Mouse (Mus musculus) C2C12 (cell line): ENCODE measurements around the gene Brinp2. TPM values are rescaled to one million over a fixed set of nuclear protein-coding genes. Genes with fewer than 3 reads are reported as not detected.

Source experiments
- H3K27me3 ChIP-seq: one replicate; pipeline ENCODE4 v1.6.1; 2011; ENCODE audit not compliant: control insufficient read depth, insufficient read depth, insufficient read length
- H3K36me3 ChIP-seq: one replicate; pipeline ENCODE4 v1.6.1; 2011; ENCODE audit not compliant: control insufficient read depth, insufficient read depth
- H3K4me3 ChIP-seq: one replicate; pipeline ENCODE4 v1.5.1; 2011; ENCODE audit warnings: mild to moderate bottlenecking, control low read depth; ENCODE audit not compliant: poor library complexity, insufficient read depth, severe bottlenecking
- H3K79me2 ChIP-seq: one replicate; pipeline ENCODE4 v1.6.1; 2011; ENCODE audit not compliant: control insufficient read depth, insufficient read depth
- H3K79me3 ChIP-seq: one replicate; pipeline ENCODE4 v1.6.1; 2011; ENCODE audit warnings: low read depth, control low read depth
- H3ac ChIP-seq: one replicate; pipeline ENCODE3; 2011; ENCODE audit warnings: low read depth; ENCODE audit not compliant: control insufficient read depth, insufficient read length
- CEBPB ChIP-seq: IDR thresholded peaks from one replicate; pipeline ENCODE4 v1.6.1; 2011; ENCODE audit warnings: low read depth, mild to moderate bottlenecking, control low read depth, moderate library complexity
- CTCF ChIP-seq: IDR thresholded peaks from one replicate; pipeline ENCODE4 v1.5.1; 2011; ENCODE audit not compliant: control insufficient read depth, insufficient read depth, insufficient read length
- FOSL1 ChIP-seq: IDR thresholded peaks from one replicate; pipeline ENCODE4 v1.8.0; 2011; ENCODE audit warnings: mild to moderate bottlenecking, low read length; ENCODE audit not compliant: poor library complexity, insufficient read depth, severe bottlenecking
- MAX ChIP-seq: IDR thresholded peaks from one replicate; pipeline ENCODE4 v1.6.1; 2011; ENCODE audit warnings: mild to moderate bottlenecking, control low read depth
- MYOD1 ChIP-seq: IDR thresholded peaks from one replicate; pipeline ENCODE4 v1.6.1; 2011; ENCODE audit warnings: low read depth; ENCODE audit not compliant: control insufficient read depth, insufficient read length
- MYOG ChIP-seq: IDR thresholded peaks from one replicate; pipeline ENCODE4 v1.6.1; 2011; ENCODE audit not compliant: control insufficient read depth, insufficient read length; ENCODE audit errors: extremely low read depth
- USF1 ChIP-seq: IDR thresholded peaks from one replicate; pipeline ENCODE4 v1.6.1; 2011; ENCODE audit warnings: low read depth, mild to moderate bottlenecking, control low read depth, moderate library complexity
- polyA plus RNA-seq: library from polyadenylated mRNA; unstranded; fragments of >200 nt; fragmentation: generic; extraction: Trizol; gene quantifications from one replicate; pipeline ENCODE4 v1.2.1, GENCODE M21; 2012; ENCODE audit warnings: missing spikeins

Gene Brinp2
- polyA plus RNA-seq, 1 experiment = not detected

DNA sequence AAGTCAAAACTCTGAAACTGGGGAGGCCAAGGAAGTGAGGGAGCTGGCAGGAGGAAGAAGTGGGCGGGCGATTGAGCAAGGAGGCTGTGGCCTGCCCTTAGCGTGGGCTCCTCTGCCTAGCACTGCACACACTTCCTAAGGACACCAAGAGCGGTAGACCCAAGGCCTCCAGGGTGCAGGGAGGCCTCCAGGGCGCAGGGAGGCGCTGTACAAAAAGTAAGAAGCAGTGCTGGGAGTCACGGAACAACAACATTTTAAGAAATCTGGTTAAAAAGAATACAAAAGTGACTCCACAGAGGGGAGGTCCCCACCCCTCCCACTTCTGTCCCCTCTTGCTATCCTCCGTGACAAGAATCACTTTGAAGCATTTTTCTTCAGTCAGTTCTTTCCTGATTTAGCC, 110.6 kb downstream of the Brinp2 start:
- H3K79me3 ChIP-seq = no peaks in the 10 kb centered on the region
- H3K36me3 ChIP-seq = no peaks in the 10 kb centered on the region
- H3K4me3 ChIP-seq = no peak overlapping the region
- no peaks in the 10 kb centered on the region for H3K27me3 ChIP-seq
- no peaks in the 10 kb centered on the region for H3K79me2 ChIP-seq
- TF ChIP-seq FOSL1 (no peak), CTCF (no peak), MYOG (no peak)
- no peak overlapping the region for H3ac ChIP-seq

DNA sequence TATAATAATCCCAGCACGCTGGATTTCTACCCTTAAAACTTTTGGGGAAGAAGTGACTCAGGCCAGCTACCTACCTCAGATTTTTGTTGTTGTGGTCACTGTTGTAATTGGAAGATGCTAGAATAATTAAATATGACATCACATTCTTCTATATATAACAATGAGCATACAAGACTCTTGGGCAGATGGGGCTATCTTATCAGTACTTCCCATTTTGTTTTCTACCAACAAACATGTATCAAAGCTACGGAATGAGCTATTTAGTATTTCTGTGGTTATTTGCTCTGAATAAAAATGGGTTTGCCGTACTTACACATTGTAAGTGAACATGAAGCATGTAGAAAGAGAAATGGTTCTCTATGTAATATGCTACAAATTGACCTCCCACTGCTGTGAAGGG, 112.1 kb downstream of the Brinp2 start:
- no peak for TF ChIP-seq MYOG
- no peak for TF ChIP-seq USF1
- no peak for TF ChIP-seq CTCF
- no peak for TF ChIP-seq MYOD1
- no peak for TF ChIP-seq FOSL1
- no peak for TF ChIP-seq CEBPB
- no peak for TF ChIP-seq MAX
- H3K4me3 ChIP-seq = no peak overlapping the region
- no peak overlapping the region for H3ac ChIP-seq
- no peaks in the 10 kb centered on the region for H3K27me3 ChIP-seq
- no peaks in the 10 kb centered on the region for H3K79me3 ChIP-seq
- H3K36me3 ChIP-seq = no peaks in the 10 kb centered on the region
- no peaks in the 10 kb centered on the region for H3K79me2 ChIP-seq

GRCm38 (mm10) chr1:158241848-158242556, 114.1 kb downstream of the Brinp2 start:
- H3K79me2 ChIP-seq = no peaks in the 10 kb centered on the region

DNA sequence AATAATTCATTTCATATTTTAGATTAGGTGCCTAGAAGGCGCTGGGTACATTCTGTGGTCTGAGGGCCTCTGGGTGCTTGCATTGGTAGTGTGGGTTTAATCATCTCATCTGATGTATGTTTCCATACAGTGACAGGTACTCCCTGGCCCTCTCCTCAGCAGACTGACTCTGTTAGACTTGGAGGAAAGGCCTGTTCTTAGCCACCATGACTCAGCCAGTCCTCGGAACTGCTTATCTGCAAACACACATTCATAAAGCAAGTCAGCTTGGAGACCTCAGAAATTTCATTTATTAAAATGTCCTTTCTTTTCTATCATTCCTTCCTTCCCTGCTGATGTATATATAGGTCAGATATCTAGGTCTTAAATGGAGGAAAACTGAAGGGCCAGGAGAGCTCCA, 116.3 kb downstream of the Brinp2 start:
- no peaks in the 10 kb centered on the region for H3K79me2 ChIP-seq
- H3K36me3 ChIP-seq = no peaks in the 10 kb centered on the region
- TF ChIP-seq FOSL1 = no peak
- no peak for TF ChIP-seq CTCF
- TF ChIP-seq MYOD1 = no peak
- no peak for TF ChIP-seq CEBPB
- no peak for TF ChIP-seq MAX
- TF ChIP-seq USF1 = no peak
- no peak for TF ChIP-seq MYOG
- no peak overlapping the region for H3ac ChIP-seq
- H3K4me3 ChIP-seq = no peak overlapping the region
- no peaks in the 10 kb centered on the region for H3K79me3 ChIP-seq
- H3K27me3 ChIP-seq = no peaks in the 10 kb centered on the region

More at GRCm38 (mm10) chr1:158241848-158242556, 114.1 kb downstream of the Brinp2 start:
- H3K79me3 ChIP-seq = no peaks in the 10 kb centered on the region
- H3K36me3 ChIP-seq = no peaks in the 10 kb centered on the region
- TF ChIP-seq USF1 = no peak
- no peak for TF ChIP-seq MYOD1
- no peak for TF ChIP-seq CTCF
- TF ChIP-seq CEBPB = no peak
- TF ChIP-seq MAX = no peak
- TF ChIP-seq MYOG = no peak
- no peak for TF ChIP-seq FOSL1
- no peak overlapping the region for H3K4me3 ChIP-seq
- no peak overlapping the region for H3ac ChIP-seq
- H3K27me3 ChIP-seq = no peaks in the 10 kb centered on the region

DNA sequence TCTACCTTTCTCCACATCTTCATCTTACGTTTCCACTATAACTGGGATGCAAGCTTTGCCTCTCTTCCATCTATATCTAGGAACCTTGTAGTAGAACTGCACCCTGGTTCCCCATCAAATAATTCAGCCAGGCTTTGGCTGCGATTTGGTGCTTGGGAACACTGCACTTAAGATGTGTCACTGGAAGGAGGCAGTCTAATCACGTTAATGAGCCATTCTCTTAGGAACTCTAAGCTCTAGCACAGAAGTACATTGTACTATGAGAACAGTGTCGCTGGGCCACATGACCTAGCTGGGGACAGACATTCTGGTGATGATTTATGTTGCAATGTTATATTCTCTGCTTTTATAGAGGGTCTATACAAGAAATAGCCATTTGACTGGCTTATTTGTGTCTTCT, 117.4 kb downstream of the Brinp2 start:
- H3K27me3 ChIP-seq = no peaks in the 10 kb centered on the region
- no peak for TF ChIP-seq MYOG
- no peaks in the 10 kb centered on the region for H3K79me2 ChIP-seq
- no peak overlapping the region for H3K4me3 ChIP-seq
- no peak overlapping the region for H3ac ChIP-seq
- H3K79me3 ChIP-seq = no peaks in the 10 kb centered on the region
- H3K36me3 ChIP-seq = no peaks in the 10 kb centered on the region

- Histone ChIP-seq H3K79me3 (no peaks in the 10 kb centered on the region), H3K27me3 (no peaks in the 10 kb centered on the region), H3K4me3 (no peak overlapping the region), H3ac (no peak overlapping the region), H3K36me3 (no peaks in the 10 kb centered on the region), H3K79me2 (no peaks in the 10 kb centered on the region)
- TF ChIP-seq USF1 (no peak), MYOG (no peak)
Observed at GRCm38 (mm10) chr1:158228687-158229224, 127.4 kb downstream of the Brinp2 start.
